Mouse (Mus musculus) spleen, adult 2 months (tissue): ENCODE measurements around the gene Tiam1.

Source experiments
- CTCF ChIP-seq: fragments of 200-500 bp; IDR thresholded peaks from 2 replicates; pipeline ENCODE4 v1.5.1; 2011; ENCODE audit warnings: mild to moderate bottlenecking, inconsistent platforms; ENCODE audit not compliant: insufficient read depth, insufficient read length, insufficient replicate concordance; ENCODE audit errors: extremely low read depth
- POLR2A ChIP-seq: fragments of 200-500 bp; IDR thresholded peaks from 2 replicates; pipeline ENCODE4 v1.6.1; 2011; ENCODE audit warnings: low read depth, low read length, inconsistent platforms

- TF ChIP-seq CTCF (no peak), POLR2A (no peak)
These were observed 295.4 kb downstream of the Tiam1 start for GRCm38 (mm10) chr16:89848179-89848578.
